In genomic region chr4:49079399-49079798, GRCm38 (mm10) we compare ENCODE assay signal across 17 mouse cellular contexts. TPM values are rescaled to one million over a fixed set of nuclear protein-coding genes. Genes with fewer than 3 reads are reported as not detected.
"Had no signal": no experiment of that assay in that cellular context is flagged by ENCODE, and none has a peak within 500 bp of the region (broad histone marks: within the 10 kb centered on the region; RNA-seq: fewer than 3 reads in every experiment).

No protein-coding gene starts in this region.

- DNase-seq: kidney, adult 8-10 months; kidney, postnatal 25 days; left cerebral cortex, postnatal 4 days; lung, adult 18-20 months; retina, postnatal 1 day; right cerebral cortex, postnatal 4 days; spleen, adult 18-20 months; thymus, adult 2 months; thymus, postnatal 36 days had no signal

- H3K27ac ChIP-seq: layer of hippocampus, adult 2 months; limb, embryonic 13.5 days; liver, embryonic 14.5 days had no signal

- H3K27me3 ChIP-seq: limb, embryonic 13.5 days had no signal

- H3K36me3 ChIP-seq: limb, embryonic 13.5 days had no signal

- H3K4me3 ChIP-seq: layer of hippocampus, adult 2 months; limb, embryonic 13.5 days had no signal

- ATAC-seq: inflammation-experienced regulatory T-cells, adult 6 months; intestine, postnatal 0 days had no signal

- H3K9ac ChIP-seq: limb, embryonic 13.5 days; liver, embryonic 14.5 days had no signal

- H3K4me2 ChIP-seq: limb, embryonic 13.5 days had no signal

- H3K9me3 ChIP-seq: limb, embryonic 13.5 days had no signal

- H3K4me1 ChIP-seq: limb, embryonic 13.5 days had no signal

RNA-seq across cellular contexts. Expression of gene Plppr1, which starts 20.3 kb away (rescaled TPM):
- total RNA-seq: megakaryocyte-erythroid progenitor cell, adult 5-6 weeks; monocyte, adult 5-6 weeks had no signal
- polyA plus RNA-seq: inflammation-experienced regulatory T-cells, adult 6 months; liver, adult 2 months had no signal
